ENCODE assay signal across 24 mouse cellular contexts in genomic region chr5:75671136-75671788, GRCm38 (mm10).
DNase-seq lines count a peak whose midpoint lies in the region; ATAC-seq and TF ChIP-seq lines count a peak whose summit lies in the region.
"Had no signal": no experiment of that assay in that cellular context is flagged by ENCODE, and none has a peak within 500 bp of the region (broad histone marks: within the 10 kb centered on the region; RNA-seq: fewer than 3 reads in every experiment).

No protein-coding gene starts in this region.

- no peak overlapping the region for H3K4me3 ChIP-seq in spleen, adult 2 months (ENCODE audit: extremely low read depth, insufficient read depth, insufficient read length)
- H3K4me3 ChIP-seq in cerebellum, adult 2 months (replicated peaks; ENCODE audit: insufficient read depth, low read depth, low read length): no peak overlapping the region
- H3K4me3 ChIP-seq: embryonic facial prominence, embryonic 12.5 days; embryonic facial prominence, embryonic 15.5 days; heart, embryonic 12.5 days; heart, embryonic 15.5 days had no signal

- 31% methylated on average over 5 of the region's 5 CpGs for WGBS in spleen, adult 2 months
- WGBS in cerebellum, adult 2 months: 89% methylated on average over 5 of the region's 5 CpGs

- H3K27me3 ChIP-seq in spleen, adult 2 months (ENCODE audit: control insufficient read depth, insufficient read depth, low read length): no peaks in the 10 kb centered on the region
- H3K27me3 ChIP-seq in cerebellum, adult 2 months (ENCODE audit: control insufficient read depth, insufficient read depth, low read length): no peaks in the 10 kb centered on the region
- H3K27me3 ChIP-seq: embryonic facial prominence, embryonic 12.5 days; embryonic facial prominence, embryonic 15.5 days; heart, embryonic 12.5 days; heart, embryonic 15.5 days had no signal

- no peaks in the 10 kb centered on the region; the same call in 1 of the 2 replicates for H3K4me1 ChIP-seq in spleen, adult 2 months (ENCODE audit: control insufficient read depth, insufficient read depth, insufficient read length)
- no peaks in the 10 kb centered on the region for H3K4me1 ChIP-seq in cerebellum, adult 2 months (ENCODE audit: control insufficient read depth, insufficient read depth, low read length)
- H3K4me1 ChIP-seq: embryonic facial prominence, embryonic 12.5 days; embryonic facial prominence, embryonic 15.5 days; heart, embryonic 12.5 days; heart, embryonic 15.5 days had no signal

- H3K27ac ChIP-seq in spleen, adult 2 months (ENCODE audit: insufficient read depth, low read length): 0 out of 2 replicates have a peak overlapping the region, but pooled peaks have one; percentile 30
- no peak overlapping the region for H3K27ac ChIP-seq in cerebellum, adult 2 months (ENCODE audit: insufficient read depth, low read length)
- H3K27ac ChIP-seq: embryonic facial prominence, embryonic 12.5 days; embryonic facial prominence, embryonic 15.5 days; heart, embryonic 15.5 days; hindbrain, embryonic 14.5 days; hindbrain, postnatal 0 days had no signal

- ATAC-seq in common myeloid progenitor, adult 5-6 weeks (replicated peaks; ENCODE audit: low read depth, poor library complexity, severe bottlenecking): peak; percentile 73
- ATAC-seq in megakaryocyte, adult 5-6 weeks (ENCODE audit: poor library complexity, severe bottlenecking): peak; percentile 71
- no peak for ATAC-seq in CD4-positive, CD25-positive, alpha-beta regulatory T cell, adult 4 months
- ATAC-seq: forebrain, embryonic 14.5 days; hindbrain, postnatal 0 days; inflammation-experienced regulatory T-cells, adult 6 months; intestine, embryonic 16.5 days had no signal

- no peak for TF ChIP-seq POLR2A in spleen, adult 2 months (IDR thresholded peaks at IDR 0.05; ENCODE audit: low read depth, low read length)
- TF ChIP-seq POLR2A in cerebellum, adult 2 months (IDR thresholded peaks at IDR 0.05; ENCODE audit: borderline replicate concordance, insufficient read depth, low read length): no peak

- no peaks in the 10 kb centered on the region for H3K36me3 ChIP-seq in spleen, adult 2 months (ENCODE audit: control insufficient read depth, insufficient read depth, low read length)
- H3K36me3 ChIP-seq: embryonic facial prominence, embryonic 12.5 days; embryonic facial prominence, embryonic 15.5 days; heart, embryonic 12.5 days; heart, embryonic 15.5 days had no signal

- DNase-seq in spleen, adult 2 months (ENCODE audit: low read depth in 1 of 2, low spot score in 2 of 2): no peak
- DNase-seq in spleen, postnatal 4 days (ENCODE audit: low spot score in 2 of 2): no peak
- no peak for DNase-seq in thymus, postnatal 10 days (ENCODE audit: low spot score in 2 of 2)
- no peak for DNase-seq in cerebellum, adult 2 months
- DNase-seq: adrenal gland, adult 2 months; adrenal gland, postnatal 14 days; cerebellum, adult 11-12 months; cerebellum, adult 9-10 months; cerebellum, postnatal 14 days; gastrocnemius, postnatal 25 days; heart, postnatal 10 days; heart, postnatal 36 days had no signal

- TF ChIP-seq CTCF in spleen, adult 2 months (IDR thresholded peaks at IDR 0.05; ENCODE audit: extremely low read depth, insufficient read depth, insufficient read length, insufficient replicate concordance): no peak
- no peak for TF ChIP-seq CTCF in cerebellum, adult 2 months (IDR thresholded peaks at IDR 0.05; ENCODE audit: borderline replicate concordance, insufficient read depth, low read depth, low read length)
